In genomic region chr2:64915448-64915847, GRCm38 (mm10) we compare ENCODE assay signal across 8 mouse cellular contexts.
DNase-seq lines count a peak whose midpoint lies in the region; ATAC-seq and TF ChIP-seq lines count a peak whose summit lies in the region.

No protein-coding gene starts in this region.

- H3K9ac ChIP-seq in limb, embryonic 14.5 days (ENCODE audit: low read depth, low read length, severe bottlenecking) = no peak overlapping the region
- no peak overlapping the region for H3K9ac ChIP-seq in intestine, embryonic 16.5 days (ENCODE audit: low read depth, low read length)
- H3K9ac ChIP-seq in neural tube, embryonic 13.5 days = no peak overlapping the region

- no peaks in the 10 kb centered on the region for H3K27me3 ChIP-seq in limb, embryonic 14.5 days (ENCODE audit: control insufficient read depth, insufficient read depth, low read length)
- no peaks in the 10 kb centered on the region for H3K27me3 ChIP-seq in limb, embryonic 10.5 days (ENCODE audit: low read depth, poor library complexity, severe bottlenecking)
- H3K27me3 ChIP-seq in intestine, embryonic 16.5 days (replicated peaks; ENCODE audit: control insufficient read depth, insufficient read depth, low read length) = no peaks in the 10 kb centered on the region
- H3K27me3 ChIP-seq in neural tube, embryonic 13.5 days = no peaks in the 10 kb centered on the region
- no peaks in the 10 kb centered on the region for H3K27me3 ChIP-seq in thymus, adult 2 months (ENCODE audit: control insufficient read depth, insufficient read depth, low read length)

- no peak overlapping the region for H3K4me2 ChIP-seq in limb, embryonic 14.5 days (replicated peaks; ENCODE audit: low read depth, low read length, severe bottlenecking)
- no peak overlapping the region for H3K4me2 ChIP-seq in intestine, embryonic 16.5 days (ENCODE audit: low read depth, low read length)
- H3K4me2 ChIP-seq in neural tube, embryonic 13.5 days = no peak overlapping the region

- peak; percentile 29; the same call in 1 of the 2 replicates for TF ChIP-seq CTCF in cortical plate, adult 2 months (IDR thresholded peaks at IDR 0.05; ENCODE audit: extremely low read depth, insufficient read depth, low read length)
- no peak for TF ChIP-seq CTCF in thymus, adult 2 months (IDR thresholded peaks at IDR 0.05; ENCODE audit: borderline replicate concordance, control insufficient read depth, extremely low read depth, insufficient read depth, low read length, poor library complexity)

- 50% methylated on average over 6 of the region's 6 CpGs for WGBS in limb, embryonic 14.5 days
- 67% methylated on average over 6 of the region's 6 CpGs for WGBS in limb, embryonic 10.5 days
- 57% methylated on average over 6 of the region's 6 CpGs for WGBS in intestine, embryonic 16.5 days
- WGBS in neural tube, embryonic 13.5 days = 46% methylated on average over 6 of the region's 6 CpGs
- 69% methylated on average over 6 of the region's 6 CpGs for WGBS in thymus, adult 2 months

- no peaks in the 10 kb centered on the region for H3K9me3 ChIP-seq in limb, embryonic 14.5 days (ENCODE audit: control insufficient read depth, low read length)
- H3K9me3 ChIP-seq in limb, embryonic 10.5 days (replicated peaks) = no peaks in the 10 kb centered on the region
- H3K9me3 ChIP-seq in intestine, embryonic 16.5 days (ENCODE audit: control insufficient read depth, low read length) = no peaks in the 10 kb centered on the region
- no peaks in the 10 kb centered on the region for H3K9me3 ChIP-seq in neural tube, embryonic 13.5 days

- no peak for DNase-seq in limb, embryonic 14.5 days (ENCODE audit: low spot score)
- DNase-seq in limb, embryonic 10.5 days (ENCODE audit: low spot score) = no peak
- no peak for DNase-seq in adrenal gland, adult 18-20 months (ENCODE audit: low spot score in 2 of 2)
- no peak for DNase-seq in heart, adult 9 months (ENCODE audit: low spot score in 2 of 2)
- DNase-seq in thymus, adult 2 months = no peak

- no peaks in the 10 kb centered on the region for H3K36me3 ChIP-seq in limb, embryonic 14.5 days (ENCODE audit: control insufficient read depth, insufficient read depth, low read length)
- H3K36me3 ChIP-seq in limb, embryonic 10.5 days = no peaks in the 10 kb centered on the region
- H3K36me3 ChIP-seq in intestine, embryonic 16.5 days (ENCODE audit: control insufficient read depth, insufficient read depth, low read length) = 0 out of 2 replicates have a peak, but pooled peaks cover 3% of the 10 kb centered on the region
- no peaks in the 10 kb centered on the region for H3K36me3 ChIP-seq in neural tube, embryonic 13.5 days
- no peaks in the 10 kb centered on the region for H3K36me3 ChIP-seq in thymus, adult 2 months (ENCODE audit: control insufficient read depth, insufficient read depth, low read length)

- ATAC-seq in limb, embryonic 14.5 days (ENCODE audit: low FRiP score, low read depth) = 0 out of 2 replicates have a peak, but pooled peaks have one; percentile 23
- peak; percentile 55 for ATAC-seq in intestine, embryonic 16.5 days
- ATAC-seq in neural tube, embryonic 13.5 days (ENCODE audit: low read depth) = peak; percentile 56

- H3K4me1 ChIP-seq in limb, embryonic 14.5 days (ENCODE audit: control insufficient read depth, insufficient read depth, low read length) = no peaks in the 10 kb centered on the region
- H3K4me1 ChIP-seq in limb, embryonic 10.5 days = no peaks in the 10 kb centered on the region
- no peaks in the 10 kb centered on the region; the same call in 1 of the 2 replicates for H3K4me1 ChIP-seq in cortical plate, adult 2 months (ENCODE audit: control insufficient read depth, insufficient read depth, low read length)
- H3K4me1 ChIP-seq in intestine, embryonic 16.5 days (ENCODE audit: control insufficient read depth, insufficient read depth, low read length) = no peaks in the 10 kb centered on the region; the same call in 1 of the 2 replicates
- H3K4me1 ChIP-seq in neural tube, embryonic 13.5 days (replicated peaks) = no peaks in the 10 kb centered on the region
- H3K4me1 ChIP-seq in thymus, adult 2 months (replicated peaks; ENCODE audit: control insufficient read depth, insufficient read depth, low read length) = no peaks in the 10 kb centered on the region

- no peak overlapping the region for H3K4me3 ChIP-seq in limb, embryonic 14.5 days (replicated peaks; ENCODE audit: low read length)
- no peak overlapping the region for H3K4me3 ChIP-seq in limb, embryonic 10.5 days
- no peak overlapping the region for H3K4me3 ChIP-seq in cortical plate, adult 2 months (ENCODE audit: insufficient read depth, low read length)
- no peak overlapping the region for H3K4me3 ChIP-seq in intestine, embryonic 16.5 days (ENCODE audit: low read length)
- no peak overlapping the region for H3K4me3 ChIP-seq in neural tube, embryonic 13.5 days
- no peak overlapping the region for H3K4me3 ChIP-seq in thymus, adult 2 months (ENCODE audit: control insufficient read depth, insufficient read depth, low read length)

- no peak for TF ChIP-seq POLR2A in limb, embryonic 14.5 days (IDR thresholded peaks at IDR 0.05; ENCODE audit: borderline replicate concordance, extremely low read depth, insufficient read depth, insufficient read length)
- TF ChIP-seq POLR2A in cortical plate, adult 2 months (IDR thresholded peaks at IDR 0.05; ENCODE audit: extremely low read depth, insufficient read depth, low read length) = no peak
- TF ChIP-seq POLR2A in thymus, adult 2 months (IDR thresholded peaks at IDR 0.05; ENCODE audit: control insufficient read depth, extremely low read depth, insufficient read depth, low read length, poor library complexity) = no peak

- H3K27ac ChIP-seq in limb, embryonic 14.5 days (replicated peaks; ENCODE audit: low read depth, low read length) = no peak overlapping the region
- no peak overlapping the region for H3K27ac ChIP-seq in limb, embryonic 10.5 days
- H3K27ac ChIP-seq in cortical plate, adult 2 months (ENCODE audit: insufficient read depth, low read length) = no peak overlapping the region
- H3K27ac ChIP-seq in intestine, embryonic 16.5 days (ENCODE audit: low read length) = no peak overlapping the region
- H3K27ac ChIP-seq in neural tube, embryonic 13.5 days (replicated peaks) = 0 out of 2 replicates have a peak overlapping the region, but pooled peaks have one; percentile 4
- no peak overlapping the region for H3K27ac ChIP-seq in thymus, adult 2 months (ENCODE audit: control insufficient read depth, insufficient read depth, low read length)
